Mouse (Mus musculus) c-Kit-positive CD71-negative TER-119-negative erythroid progenitor cells, embryonic 14.5 days (primary cell): ENCODE data around the gene Greb1.

Experiments used
- DNase-seq: peaks from one replicate; pipeline ENCODE4 v3.0.0-alpha.2; 2013; ENCODE audit warnings: low read depth

The Greb1 gene

DNA sequence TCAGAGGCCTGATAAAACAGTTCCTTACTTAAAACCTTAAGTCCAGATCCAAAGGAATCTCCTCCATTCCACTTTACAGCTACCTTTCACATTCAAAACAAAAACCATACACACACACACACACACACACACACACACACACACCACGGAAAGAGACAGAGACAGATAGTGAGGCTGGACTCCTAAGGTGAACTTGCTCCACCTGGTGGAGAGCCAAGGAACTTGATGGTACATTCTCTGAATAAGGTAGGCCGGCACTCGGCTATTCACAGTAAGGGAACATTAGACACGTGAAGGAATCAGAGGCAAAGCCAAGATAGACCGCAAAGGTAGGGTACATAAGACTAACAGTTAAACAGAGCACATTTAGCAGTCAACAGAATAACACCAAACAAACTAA, 4.8 kb upstream of the Greb1 start:
- peak; percentile 72 for DNase-seq

GRCm38 (mm10) chr12:16803956-16804430, 3.3 kb upstream of the Greb1 start:
- DNase-seq = no peak

DNA sequence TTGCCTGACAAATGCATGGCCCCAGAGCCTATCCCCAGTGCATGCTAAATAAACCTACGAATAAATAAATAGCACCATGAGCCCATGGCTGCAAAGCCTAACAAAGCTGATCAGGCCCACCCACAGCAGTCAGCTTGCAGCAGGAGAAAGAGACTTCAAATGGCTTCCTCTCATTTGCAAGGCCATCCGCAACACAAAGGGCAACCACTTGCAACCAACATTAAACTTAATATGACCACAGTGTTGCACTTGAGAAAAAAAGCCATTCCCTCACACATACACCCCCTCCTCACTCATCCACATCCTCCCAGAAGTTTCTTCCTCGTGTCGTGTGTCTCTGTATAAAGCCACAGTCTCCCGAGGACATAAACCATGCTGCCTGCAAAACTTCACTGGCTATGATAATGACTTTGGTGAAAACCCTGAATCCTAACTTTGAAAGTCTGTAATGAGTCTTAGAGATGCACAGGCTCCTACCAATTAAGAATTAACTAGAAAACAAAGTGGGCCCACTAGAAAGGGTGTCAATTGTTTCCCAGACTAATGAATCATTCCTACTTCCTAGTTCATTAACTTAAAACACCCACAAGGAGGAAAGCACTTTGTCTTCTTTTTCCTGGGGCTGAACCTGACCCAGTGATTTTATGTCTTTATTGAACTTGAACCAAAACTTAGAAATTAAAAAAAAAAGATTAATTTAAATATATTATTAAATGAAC, 2.7 kb upstream of the Greb1 start:
- no peak for DNase-seq

DNA sequence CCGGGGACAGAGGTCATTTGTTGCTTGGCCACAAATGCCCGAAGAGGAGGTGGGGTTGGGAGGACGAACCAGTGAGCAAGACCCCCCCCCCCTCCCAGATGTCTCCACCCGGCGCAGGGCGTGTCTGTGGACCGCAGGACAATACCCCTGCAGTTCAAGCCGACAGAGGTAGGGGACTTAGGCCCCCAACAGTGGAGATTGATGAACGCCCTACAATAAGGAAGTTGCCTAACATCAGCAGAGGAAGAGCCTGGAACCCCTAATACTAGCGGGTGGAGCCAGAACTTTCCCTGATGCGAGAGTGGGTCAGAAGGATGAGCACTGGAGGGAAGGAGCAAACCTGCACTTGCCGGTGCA, 251 bp upstream of the Greb1 start:
- DNase-seq = no peak

- no peak for DNase-seq
These were observed 793 bp downstream of the Greb1 start for GRCm38 (mm10) chr12:16799928-16800258.

DNA sequence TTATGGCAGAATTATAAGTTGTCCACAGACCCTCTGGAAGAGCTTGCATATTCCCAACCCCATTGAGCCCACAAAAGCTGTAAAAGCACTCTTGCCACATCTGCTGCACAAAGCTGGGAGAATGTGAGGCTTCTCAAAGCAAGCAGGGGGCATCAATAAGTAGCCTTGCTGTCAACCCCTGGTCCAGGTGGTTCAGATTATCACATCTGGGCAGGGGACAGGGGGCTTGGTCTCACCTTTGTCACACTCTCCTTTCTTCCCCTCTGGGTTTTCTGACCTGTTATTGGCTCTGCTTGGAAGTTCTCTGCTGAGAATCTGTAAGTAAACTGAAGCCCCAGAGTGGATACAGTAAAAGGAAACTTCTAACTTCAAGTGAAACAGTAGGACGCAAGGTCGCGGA, 1.8 kb downstream of the Greb1 start:
- DNase-seq = no peak

DNA sequence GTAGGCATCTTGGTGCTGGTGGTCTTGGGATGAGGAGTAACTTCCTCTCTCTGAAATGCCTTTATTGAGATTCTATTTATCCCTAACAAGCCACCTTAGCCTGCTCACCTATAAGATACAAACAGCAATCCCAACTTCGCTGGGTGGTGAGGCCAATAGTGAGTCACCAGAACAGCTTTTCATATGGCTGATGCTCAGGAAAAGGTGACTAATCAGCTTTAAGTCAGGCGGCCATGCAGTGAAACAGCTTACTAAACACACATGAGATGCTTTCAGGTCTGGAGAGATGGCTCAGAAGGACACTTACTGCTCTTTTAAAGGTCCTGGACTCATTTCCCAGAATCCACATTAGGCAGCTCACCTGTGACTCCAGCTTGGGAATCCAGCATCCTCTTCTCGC, 4.9 kb downstream of the Greb1 start:
- DNase-seq = no peak

DNA sequence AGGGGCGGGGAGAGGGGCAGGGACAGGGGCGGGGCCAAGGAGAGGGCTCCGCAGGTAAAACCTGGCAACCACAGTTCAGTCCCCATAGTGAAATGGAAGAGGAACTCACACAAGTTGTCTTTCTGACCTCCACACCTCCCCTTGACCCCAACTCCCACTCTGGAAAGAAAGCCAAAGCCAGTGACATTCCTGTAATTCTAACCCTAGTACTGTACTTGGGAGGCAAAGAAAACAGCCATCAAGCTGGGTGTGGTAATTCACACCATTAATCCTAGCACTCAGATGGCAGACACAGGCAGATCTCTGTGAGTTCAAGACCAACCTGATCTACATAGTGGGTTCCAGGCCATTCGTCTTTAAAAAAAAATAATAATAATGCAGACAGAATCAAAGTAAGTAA, 7.3 kb downstream of the Greb1 start:
- DNase-seq = no peak

DNA sequence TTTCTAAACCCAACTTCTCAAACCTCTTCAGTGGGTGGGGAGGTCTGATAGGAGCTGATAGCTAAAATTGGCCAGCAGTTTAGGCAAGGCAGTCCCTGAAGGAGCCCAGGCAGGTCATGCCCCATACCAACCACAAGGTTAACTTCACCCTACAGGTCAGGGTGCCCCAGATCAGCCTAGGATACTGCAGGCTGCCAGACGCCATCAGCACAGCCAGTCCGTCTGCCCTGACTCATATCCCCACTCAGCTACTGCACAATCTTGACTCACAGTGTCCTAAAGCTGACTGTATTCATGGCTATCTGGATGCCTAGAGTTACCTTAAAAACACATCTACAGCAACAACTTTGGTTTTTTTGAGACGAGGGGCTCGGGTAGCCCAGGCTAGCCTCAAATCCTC, 10.2 kb downstream of the Greb1 start:
- DNase-seq = no peak

GRCm38 (mm10) chr12:16789756-16790155, 10.9 kb downstream of the Greb1 start:
- no peak for DNase-seq

DNA sequence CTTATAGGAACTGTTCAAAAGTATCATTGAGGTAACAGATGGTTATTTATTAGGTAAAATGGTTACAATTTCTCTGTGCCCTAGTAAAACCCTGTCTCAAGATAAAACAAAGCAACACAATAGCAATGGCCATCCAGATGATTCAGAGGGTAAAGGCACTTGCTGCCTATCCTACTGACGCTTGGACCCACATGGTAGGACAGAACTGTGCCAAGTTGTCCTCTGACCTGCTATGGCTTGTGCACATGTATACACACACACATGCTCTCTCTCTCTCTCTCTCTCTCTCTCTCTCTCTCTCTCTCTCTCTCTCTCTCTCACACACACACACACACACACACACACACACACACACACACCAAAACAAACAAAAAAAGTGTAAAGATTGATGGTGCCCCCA, 11.5 kb downstream of the Greb1 start:
- no peak for DNase-seq

DNA sequence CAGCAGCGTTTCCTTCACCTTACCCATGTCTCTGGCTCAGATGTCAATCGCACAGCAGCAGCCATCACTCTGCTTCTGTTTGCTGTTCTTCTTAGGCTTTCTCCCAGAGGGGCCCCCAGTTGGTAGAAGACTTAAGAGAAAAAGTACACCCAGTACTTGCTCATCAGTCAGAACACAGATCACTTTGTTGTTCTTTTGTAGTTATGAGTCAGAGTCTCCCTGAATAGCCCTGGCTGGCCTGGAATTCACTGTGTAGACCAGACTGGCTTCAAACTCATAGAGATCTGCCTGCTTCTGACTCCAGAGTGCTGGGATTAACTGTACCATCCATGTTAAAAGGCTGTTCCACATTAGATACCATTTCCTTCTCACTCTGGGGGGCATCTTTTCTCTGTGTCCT, 12.1 kb downstream of the Greb1 start:
- DNase-seq = no peak

DNA sequence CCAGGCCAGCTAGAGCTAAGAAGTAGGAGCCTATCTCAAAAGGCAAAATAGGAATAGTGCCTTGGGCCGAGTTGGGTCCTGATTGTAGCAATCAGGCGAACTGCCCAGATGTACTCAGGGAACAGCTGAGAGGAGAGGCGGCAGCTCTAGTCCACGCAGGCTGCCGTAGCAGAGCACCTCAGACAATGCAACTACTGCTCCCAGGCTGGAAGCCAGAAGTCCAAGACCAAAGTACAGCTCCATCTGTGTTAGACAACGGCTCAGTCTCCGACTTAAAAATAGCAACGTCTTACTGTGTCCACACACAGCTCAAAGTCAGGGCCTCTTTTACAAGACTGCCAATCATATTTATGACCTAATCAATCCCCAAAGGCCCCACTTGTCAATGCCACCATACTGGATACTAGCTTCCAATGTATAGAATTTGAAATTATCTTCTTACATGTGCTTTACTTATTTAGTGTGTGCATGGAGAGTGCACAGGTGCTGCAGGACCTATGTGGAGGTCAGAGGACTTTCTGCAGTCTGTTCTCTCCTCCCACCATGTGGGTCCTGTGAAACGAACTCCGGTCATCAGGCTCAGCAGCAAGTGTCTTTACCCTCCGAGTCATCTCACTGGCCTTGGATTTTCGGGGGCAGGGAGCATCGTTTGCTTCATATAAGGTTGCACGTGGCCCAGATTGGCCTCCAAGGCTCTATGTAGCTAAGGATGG, 19.5 kb downstream of the Greb1 start:
- no peak for DNase-seq

GRCm38 (mm10) chr12:16780320-16780719, 20.4 kb downstream of the Greb1 start:
- DNase-seq = no peak

DNA sequence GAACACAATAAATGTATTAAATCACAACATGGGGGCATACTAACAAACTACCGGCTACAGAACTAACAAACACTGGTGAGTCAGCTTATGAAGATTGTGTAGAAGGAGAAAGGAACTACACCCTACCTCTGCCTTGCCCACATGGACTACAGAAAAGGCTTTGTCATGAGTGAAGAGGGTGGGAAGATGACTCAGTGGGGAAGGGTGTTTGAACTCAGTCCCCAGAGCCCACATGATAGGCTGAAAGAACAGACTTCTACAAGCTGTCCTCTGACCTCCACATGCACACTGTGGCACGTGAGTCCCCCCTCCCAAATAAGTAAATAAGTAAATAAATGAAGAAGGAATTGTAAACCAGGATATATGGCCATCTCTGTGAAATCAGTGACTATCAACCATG, 21.5 kb downstream of the Greb1 start:
- DNase-seq = no peak

- no peak for DNase-seq
These were observed 22.2 kb downstream of the Greb1 start for GRCm38 (mm10) chr12:16778523-16778922.

DNA sequence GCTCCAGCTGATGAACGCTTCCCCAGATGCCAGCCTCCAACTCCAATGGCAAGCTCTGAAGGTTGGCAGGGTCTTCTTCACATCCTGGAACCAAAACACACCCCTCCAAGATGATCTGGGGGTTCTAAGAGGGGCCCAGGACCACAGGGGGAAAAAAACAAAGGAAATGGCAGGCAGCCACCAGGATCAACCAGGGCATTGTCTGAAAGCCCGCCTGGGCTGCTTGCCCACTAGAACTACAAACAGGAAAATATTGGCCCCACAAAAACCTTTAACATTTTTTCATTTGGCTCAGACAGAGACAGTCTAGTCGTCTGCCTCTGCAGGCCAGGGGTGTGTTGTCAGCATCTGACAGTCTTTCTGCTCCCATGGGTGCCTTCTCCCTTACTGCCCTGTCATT, 25.3 kb downstream of the Greb1 start:
- no peak for DNase-seq

GRCm38 (mm10) chr12:16774605-16775004, 26.1 kb downstream of the Greb1 start:
- DNase-seq = no peak

- DNase-seq = no peak
These were observed 31.0 kb downstream of the Greb1 start for GRCm38 (mm10) chr12:16769601-16770165.

DNA sequence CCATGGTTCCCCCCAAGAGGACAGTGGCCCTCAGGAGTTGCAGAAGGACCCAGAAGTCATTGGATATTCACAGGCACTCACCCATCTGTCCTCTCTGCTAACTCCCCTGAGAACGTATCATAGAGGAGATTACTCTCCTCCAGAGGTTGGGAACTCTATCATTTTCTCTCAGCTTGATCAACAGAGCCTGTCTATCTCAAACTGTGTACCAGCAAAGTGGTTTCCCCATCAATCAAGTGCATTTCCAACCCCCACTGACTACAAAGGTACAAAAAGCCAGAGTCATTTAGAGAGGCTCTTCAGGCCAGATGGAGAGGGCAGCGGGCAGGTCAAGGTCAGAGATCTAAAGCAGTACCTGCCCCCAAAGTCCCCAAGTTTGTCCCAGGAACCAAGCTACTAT, 32.0 kb downstream of the Greb1 start:
- no peak for DNase-seq

- no peak for DNase-seq
These were observed 32.4 kb downstream of the Greb1 start for GRCm38 (mm10) chr12:16768251-16768650.

- no peak for DNase-seq
These were observed 35.8 kb downstream of the Greb1 start for GRCm38 (mm10) chr12:16764776-16765445.
